Mouse (Mus musculus): ENCODE data around the gene Ptbp2. TPM values are rescaled to one million over a fixed set of nuclear protein-coding genes. Genes with fewer than 3 reads are reported as not detected.

Ptbp2 gene
- polyA plus RNA-seq, 1 experiment = 95.6 TPM

GRCm38 (mm10) chr3:119780876-119781275 lies 3.4 kb downstream of the Ptbp2 start:
- H3K27ac ChIP-seq (ENCODE audit: control insufficient read depth, insufficient read depth, low read depth, low read length) = no peak overlapping the region

GRCm38 (mm10) chr3:119779261-119779660 lies 5.0 kb downstream of the Ptbp2 start:
- H3K27ac ChIP-seq (ENCODE audit: control insufficient read depth, insufficient read depth, low read depth, low read length) = no peak overlapping the region
- TF ChIP-seq CTCF (IDR thresholded peaks at IDR 0.05; ENCODE audit: control insufficient read depth, insufficient read depth, insufficient replicate concordance, low read depth, low read length) = no peak
- no peak for TF ChIP-seq POLR2A (IDR thresholded peaks at IDR 0.05; ENCODE audit: control insufficient read depth, low read depth, low read length)
- no peak overlapping the region for H3K4me3 ChIP-seq (ENCODE audit: control insufficient read depth, low read depth, low read length)
- no peaks in the 10 kb centered on the region; the same call in 1 of the 2 replicates for H3K36me3 ChIP-seq (ENCODE audit: control insufficient read depth, insufficient read depth, low read length)
- peaks cover 7% of the 10 kb centered on the region for H3K4me1 ChIP-seq (ENCODE audit: control insufficient read depth, insufficient read depth, low read length)
- H3K27me3 ChIP-seq (ENCODE audit: control insufficient read depth, insufficient read depth, low read length) = no peaks in the 10 kb centered on the region

More at GRCm38 (mm10) chr3:119780876-119781275, 3.4 kb downstream of the Ptbp2 start:
- TF ChIP-seq POLR2A (IDR thresholded peaks at IDR 0.05; ENCODE audit: control insufficient read depth, low read depth, low read length) (no peak), CTCF (IDR thresholded peaks at IDR 0.05; ENCODE audit: control insufficient read depth, insufficient read depth, insufficient replicate concordance, low read depth, low read length) (no peak)
- no peaks in the 10 kb centered on the region for H3K27me3 ChIP-seq (ENCODE audit: control insufficient read depth, insufficient read depth, low read length)
- peaks cover 7% of the 10 kb centered on the region for H3K4me1 ChIP-seq (ENCODE audit: control insufficient read depth, insufficient read depth, low read length)
- H3K36me3 ChIP-seq (ENCODE audit: control insufficient read depth, insufficient read depth, low read length) = no peaks in the 10 kb centered on the region; the same call in 1 of the 2 replicates
- no peak overlapping the region for H3K4me3 ChIP-seq (ENCODE audit: control insufficient read depth, low read depth, low read length)

- H3K4me1 ChIP-seq (ENCODE audit: control insufficient read depth, insufficient read depth, low read length) = peaks cover 6% of the 10 kb centered on the region
- H3K27ac ChIP-seq (ENCODE audit: control insufficient read depth, insufficient read depth, low read depth, low read length) = no peak overlapping the region
- H3K27me3 ChIP-seq (ENCODE audit: control insufficient read depth, insufficient read depth, low read length) = no peaks in the 10 kb centered on the region
- no peak overlapping the region for H3K4me3 ChIP-seq (ENCODE audit: control insufficient read depth, low read depth, low read length)
- TF ChIP-seq CTCF (IDR thresholded peaks at IDR 0.05; ENCODE audit: control insufficient read depth, insufficient read depth, insufficient replicate concordance, low read depth, low read length) (no peak), POLR2A (IDR thresholded peaks at IDR 0.05; ENCODE audit: control insufficient read depth, low read depth, low read length) (no peak)
- no peaks in the 10 kb centered on the region; the same call in 1 of the 2 replicates for H3K36me3 ChIP-seq (ENCODE audit: control insufficient read depth, insufficient read depth, low read length)
These were observed 5.8 kb downstream of the Ptbp2 start for GRCm38 (mm10) chr3:119778431-119778830.

- H3K4me1 ChIP-seq (ENCODE audit: control insufficient read depth, insufficient read depth, low read length) = no peaks in the 10 kb centered on the region
- no peaks in the 10 kb centered on the region; the same call in 1 of the 2 replicates for H3K36me3 ChIP-seq (ENCODE audit: control insufficient read depth, insufficient read depth, low read length)
- H3K27me3 ChIP-seq (ENCODE audit: control insufficient read depth, insufficient read depth, low read length) = no peaks in the 10 kb centered on the region
- H3K27ac ChIP-seq (ENCODE audit: control insufficient read depth, insufficient read depth, low read depth, low read length) = no peak overlapping the region
- no peak overlapping the region for H3K4me3 ChIP-seq (ENCODE audit: control insufficient read depth, low read depth, low read length)
- TF ChIP-seq POLR2A (IDR thresholded peaks at IDR 0.05; ENCODE audit: control insufficient read depth, low read depth, low read length) = no peak
These were observed 8.1 kb downstream of the Ptbp2 start for GRCm38 (mm10) chr3:119776129-119776528.

- Histone ChIP-seq H3K4me3 (ENCODE audit: control insufficient read depth, low read depth, low read length) (no peak overlapping the region), H3K27ac (ENCODE audit: control insufficient read depth, insufficient read depth, low read depth, low read length) (no peak overlapping the region), H3K36me3 (ENCODE audit: control insufficient read depth, insufficient read depth, low read length) (no peaks in the 10 kb centered on the region; the same call in 1 of the 2 replicates), H3K27me3 (ENCODE audit: control insufficient read depth, insufficient read depth, low read length) (no peaks in the 10 kb centered on the region), H3K4me1 (ENCODE audit: control insufficient read depth, insufficient read depth, low read length) (no peaks in the 10 kb centered on the region)
- TF ChIP-seq CTCF (IDR thresholded peaks at IDR 0.05; ENCODE audit: control insufficient read depth, insufficient read depth, insufficient replicate concordance, low read depth, low read length) (no peak), POLR2A (IDR thresholded peaks at IDR 0.05; ENCODE audit: control insufficient read depth, low read depth, low read length) (no peak)
These were observed 11.5 kb downstream of the Ptbp2 start for GRCm38 (mm10) chr3:119772789-119773188.

- TF ChIP-seq POLR2A (IDR thresholded peaks at IDR 0.05; ENCODE audit: control insufficient read depth, low read depth, low read length) (no peak), CTCF (IDR thresholded peaks at IDR 0.05; ENCODE audit: control insufficient read depth, insufficient read depth, insufficient replicate concordance, low read depth, low read length) (no peak)
- Histone ChIP-seq H3K27ac (ENCODE audit: control insufficient read depth, insufficient read depth, low read depth, low read length) (no peak overlapping the region), H3K4me1 (ENCODE audit: control insufficient read depth, insufficient read depth, low read length) (no peaks in the 10 kb centered on the region), H3K27me3 (ENCODE audit: control insufficient read depth, insufficient read depth, low read length) (no peaks in the 10 kb centered on the region), H3K36me3 (ENCODE audit: control insufficient read depth, insufficient read depth, low read length) (no peaks in the 10 kb centered on the region; the same call in 1 of the 2 replicates), H3K4me3 (ENCODE audit: control insufficient read depth, low read depth, low read length) (no peak overlapping the region)
These were observed 20.5 kb downstream of the Ptbp2 start for GRCm38 (mm10) chr3:119763772-119764171.

- Histone ChIP-seq H3K36me3 (ENCODE audit: control insufficient read depth, insufficient read depth, low read length) (no peaks in the 10 kb centered on the region; the same call in 1 of the 2 replicates), H3K27ac (ENCODE audit: control insufficient read depth, insufficient read depth, low read depth, low read length) (no peak overlapping the region), H3K27me3 (ENCODE audit: control insufficient read depth, insufficient read depth, low read length) (no peaks in the 10 kb centered on the region), H3K4me1 (ENCODE audit: control insufficient read depth, insufficient read depth, low read length) (no peaks in the 10 kb centered on the region), H3K4me3 (ENCODE audit: control insufficient read depth, low read depth, low read length) (no peak overlapping the region)
- TF ChIP-seq CTCF (IDR thresholded peaks at IDR 0.05; ENCODE audit: control insufficient read depth, insufficient read depth, insufficient replicate concordance, low read depth, low read length) = no peak
- no peak for TF ChIP-seq POLR2A (IDR thresholded peaks at IDR 0.05; ENCODE audit: control insufficient read depth, low read depth, low read length)
These were observed 22.5 kb downstream of the Ptbp2 start for GRCm38 (mm10) chr3:119761732-119762131.

GRCm38 (mm10) chr3:119753791-119754190 lies 30.5 kb downstream of the Ptbp2 start:
- no peak overlapping the region for H3K4me3 ChIP-seq (ENCODE audit: control insufficient read depth, low read depth, low read length)
- no peaks in the 10 kb centered on the region for H3K4me1 ChIP-seq (ENCODE audit: control insufficient read depth, insufficient read depth, low read length)
- no peak overlapping the region for H3K27ac ChIP-seq (ENCODE audit: control insufficient read depth, insufficient read depth, low read depth, low read length)
- TF ChIP-seq CTCF (IDR thresholded peaks at IDR 0.05; ENCODE audit: control insufficient read depth, insufficient read depth, insufficient replicate concordance, low read depth, low read length) = no peak
- no peak for TF ChIP-seq POLR2A (IDR thresholded peaks at IDR 0.05; ENCODE audit: control insufficient read depth, low read depth, low read length)
- H3K36me3 ChIP-seq (ENCODE audit: control insufficient read depth, insufficient read depth, low read length) = peaks cover 2% of the 10 kb centered on the region; the same call in 1 of the 2 replicates
- H3K27me3 ChIP-seq (ENCODE audit: control insufficient read depth, insufficient read depth, low read length) = no peaks in the 10 kb centered on the region

All from testis, adult 2 months (tissue).